Mouse (Mus musculus) heart, postnatal 36 days (tissue): ENCODE data around the gene Figla. TPM values are rescaled to one million over a fixed set of nuclear protein-coding genes. Genes with fewer than 3 reads are reported as not detected.
"Not testable (repeated sequence)": the region's sequence is repeated elsewhere in the genome, so short reads cannot be mapped to it uniquely, and the experiment has no call there.

Experiments used
- DNase-seq, 2 experiments: peaks; one replicate each; pipeline ENCODE4 v3.0.0; 2021 to 2022
- intact Hi-C: fragments of 180-260 bp; cut with DNase I; formaldehyde crosslinking; loops from one replicate; pipeline ENCODE4 v1.15.1; 2025
- total RNA-seq, 2 experiments: library from RNA; stranded (reverse); gene quantifications; 2 replicates each; pipeline ENCODE4 v1.2.3; 2021

The Figla gene
- total RNA-seq = not detected

- DNase-seq = no peak
Measured at GRCm38 (mm10) chr6:86015871-86016270, at the start of gene Figla. TSS of gene Figla (plus strand) at chr6:86016171.

GRCm38 (mm10) chr6:85966686-85967085 is 49.3 kb upstream of the Figla start:
- no peak for DNase-seq
- intact Hi-C loops = no loop called here

More at GRCm38 (mm10) chr6:86015871-86016270, at the start of gene Figla:
- intact Hi-C loops = no loop called here

- intact Hi-C loops = no loop called here
- DNase-seq = no peak
Measured at GRCm38 (mm10) chr6:85969889-85970288, 46.1 kb upstream of the Figla start.

GRCm38 (mm10) chr6:85972699-85973098 is 43.3 kb upstream of the Figla start:
- intact Hi-C loops = no loop called here
- DNase-seq = no peak

- intact Hi-C loops = no loop called here
Measured at GRCm38 (mm10) chr6:85973336-85973735, 42.6 kb upstream of the Figla start.

GRCm38 (mm10) chr6:85974941-85975617 is 40.9 kb upstream of the Figla start:
- DNase-seq = no peak
- intact Hi-C loops = no loop called here

More at GRCm38 (mm10) chr6:85973336-85973735, 42.6 kb upstream of the Figla start:
- no peak for DNase-seq

GRCm38 (mm10) chr6:85975761-85976160 is 40.2 kb upstream of the Figla start:
- intact Hi-C loops = no loop called here
- no peak for DNase-seq

GRCm38 (mm10) chr6:85976242-85976641 is 39.7 kb upstream of the Figla start:
- intact Hi-C loops = no loop called here
- no peak for DNase-seq

- intact Hi-C loops, DNase-seq: not testable (repeated sequence)
Measured at GRCm38 (mm10) chr6:85978736-85979135, 37.2 kb upstream of the Figla start.

GRCm38 (mm10) chr6:85984351-85984750 is 31.6 kb upstream of the Figla start:
- intact Hi-C loops = no loop called here
- DNase-seq = no peak

- DNase-seq, intact Hi-C loops: not testable (repeated sequence)
Measured at GRCm38 (mm10) chr6:85989570-85989969, 26.4 kb upstream of the Figla start.

GRCm38 (mm10) chr6:85990774-85991173 is 25.2 kb upstream of the Figla start:
- DNase-seq, intact Hi-C loops: not testable (repeated sequence)

GRCm38 (mm10) chr6:86003405-86003925 is 12.5 kb upstream of the Figla start:
- DNase-seq = peak; percentile 5 to 14
- intact Hi-C loops = no loop called here

- DNase-seq = peak; percentile 51 to 68
- intact Hi-C loops = loop anchor here (2.0 kb wide), 1 partner anchor 68 kb away; no protein-coding TSS in a partner anchor
Measured at GRCm38 (mm10) chr6:86004271-86005148, 11.5 kb upstream of the Figla start.

GRCm38 (mm10) chr6:86009980-86010379 is 6.0 kb upstream of the Figla start:
- intact Hi-C loops = loop anchor here (1.0 to 5.0 kb wide), 2 partner anchors 49 to 178 kb away; partner anchors contain the start of genes Dusp11 and Nat8

GRCm38 (mm10) chr6:86014812-86015211 is 1.2 kb upstream of the Figla start:
- DNase-seq = not testable (repeated sequence)
- intact Hi-C loops = loop anchor here (5.0 kb wide), 1 partner anchor 183 kb away; the partner anchor contains the start of gene Nat8

More at GRCm38 (mm10) chr6:86009980-86010379, 6.0 kb upstream of the Figla start:
- peak; percentile 20 to 43 for DNase-seq

GRCm38 (mm10) chr6:86016793-86017350 is 901 bp downstream of the Figla start:
- intact Hi-C loops = no loop called here
- DNase-seq = no peak

- intact Hi-C loops = loop anchor here (5.0 kb wide), 2 partner anchors 68 to 343 kb away; no protein-coding TSS in a partner anchor
Measured at GRCm38 (mm10) chr6:86019415-86020237, 3.7 kb downstream of the Figla start.

GRCm38 (mm10) chr6:86020948-86021347 is 5.0 kb downstream of the Figla start:
- DNase-seq = peak; percentile 15 to 41
- intact Hi-C loops = loop anchor here (5.0 kb wide), 2 partner anchors 66 to 341 kb away; no protein-coding TSS in a partner anchor

More at GRCm38 (mm10) chr6:86019415-86020237, 3.7 kb downstream of the Figla start:
- DNase-seq = no peak
